Mouse (Mus musculus): ENCODE data around the gene Bcl2.

DNA sequence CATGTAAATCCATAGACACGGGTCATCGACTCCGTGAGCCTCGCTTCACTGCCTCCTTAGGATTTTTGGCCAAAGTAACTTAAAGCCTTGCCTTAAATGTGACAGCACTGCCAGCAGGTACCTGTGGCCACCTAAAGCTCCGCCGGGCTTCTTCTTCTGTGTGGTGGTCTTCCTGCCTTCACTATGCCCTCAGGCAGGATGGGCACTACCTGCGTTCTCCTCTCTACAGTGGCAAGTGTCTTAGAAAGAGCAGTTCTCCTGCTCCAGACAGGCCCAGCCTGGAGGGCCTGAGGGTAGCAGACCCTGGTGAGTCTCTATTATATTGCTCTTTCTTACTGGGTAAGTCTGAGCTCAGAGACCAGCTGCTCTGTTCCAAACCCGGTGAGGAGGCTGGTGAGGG is 172.2 kb downstream of the Bcl2 start:
- no peak for TF ChIP-seq POLR2A (IDR thresholded peaks at IDR 0.05; ENCODE audit: low read depth, low read length)
- no peak for TF ChIP-seq CTCF (conservative IDR thresholded peaks at IDR 0.05 in 1 of 2, IDR thresholded peaks at IDR 0.05 in 1 of 2; ENCODE audit: low read depth in 2 of 2, low read length in 2 of 2)
- TF ChIP-seq KAT2A (IDR thresholded peaks at IDR 0.05; ENCODE audit: insufficient replicate concordance, low read length), result no peak
- TF ChIP-seq USF1 (IDR thresholded peaks at IDR 0.05; ENCODE audit: low read depth, low read length), result no peak
- no peak for TF ChIP-seq POLR2AphosphoS2 (IDR thresholded peaks at IDR 0.05; ENCODE audit: low read depth, low read length)
- no peak for TF ChIP-seq MAX (IDR thresholded peaks at IDR 0.05; ENCODE audit: low read length)
- TF ChIP-seq GABPA (IDR thresholded peaks at IDR 0.05; ENCODE audit: insufficient replicate concordance, low read depth, low read length), result no peak
- TF ChIP-seq CHD2 (IDR thresholded peaks at IDR 0.05; ENCODE audit: low read length), result no peak
- no peak for TF ChIP-seq IRF4 (IDR thresholded peaks at IDR 0.05; ENCODE audit: low read depth, low read length)
